Mouse (Mus musculus): ENCODE measurements at regions not wholly inside any gene's neighbourhood (a gene's known extent, or its start where the extent isn't known, plus 50 kb on each side); places are given as distances from the start of the nearest gene placed in this dataset.

GRCm38 (mm10) chr8:100942680-100943427 is 1526.6 kb upstream of the Cdh8 start:
- no peak for ATAC-seq (replicated peaks; ENCODE audit: low FRiP score, low TSS enrichment, poor library complexity, severe bottlenecking)

DNA sequence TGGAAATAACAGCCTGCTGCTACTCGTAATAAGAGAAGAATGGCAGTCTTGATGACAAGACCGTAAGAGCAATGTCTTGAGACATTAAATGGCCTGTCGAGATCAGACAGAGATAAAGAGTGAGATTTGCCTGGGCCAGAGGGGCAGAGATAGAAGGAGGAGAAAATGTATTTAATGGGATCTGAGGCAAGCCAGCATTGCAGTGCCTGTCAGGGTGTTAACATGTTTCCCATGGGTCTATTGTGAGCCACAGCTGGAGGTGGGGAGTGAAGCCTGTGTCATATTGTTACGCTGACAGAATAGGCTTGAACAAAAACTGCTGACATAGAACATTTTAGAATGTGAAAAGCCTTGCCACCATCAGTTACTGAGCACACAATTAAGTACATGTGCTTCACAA is 1523.3 kb upstream of the Cdh8 start:
- no peak for ATAC-seq (replicated peaks; ENCODE audit: low FRiP score, low TSS enrichment, poor library complexity, severe bottlenecking)

GRCm38 (mm10) chr8:100890307-100890706 is 1474.0 kb upstream of the Cdh8 start:
- ATAC-seq (replicated peaks; ENCODE audit: low FRiP score, low TSS enrichment, poor library complexity, severe bottlenecking): no peak

- ATAC-seq (replicated peaks; ENCODE audit: low FRiP score, low TSS enrichment, poor library complexity, severe bottlenecking): no peak
These were observed 1449.4 kb upstream of the Cdh8 start for GRCm38 (mm10) chr8:100865624-100866023.

DNA sequence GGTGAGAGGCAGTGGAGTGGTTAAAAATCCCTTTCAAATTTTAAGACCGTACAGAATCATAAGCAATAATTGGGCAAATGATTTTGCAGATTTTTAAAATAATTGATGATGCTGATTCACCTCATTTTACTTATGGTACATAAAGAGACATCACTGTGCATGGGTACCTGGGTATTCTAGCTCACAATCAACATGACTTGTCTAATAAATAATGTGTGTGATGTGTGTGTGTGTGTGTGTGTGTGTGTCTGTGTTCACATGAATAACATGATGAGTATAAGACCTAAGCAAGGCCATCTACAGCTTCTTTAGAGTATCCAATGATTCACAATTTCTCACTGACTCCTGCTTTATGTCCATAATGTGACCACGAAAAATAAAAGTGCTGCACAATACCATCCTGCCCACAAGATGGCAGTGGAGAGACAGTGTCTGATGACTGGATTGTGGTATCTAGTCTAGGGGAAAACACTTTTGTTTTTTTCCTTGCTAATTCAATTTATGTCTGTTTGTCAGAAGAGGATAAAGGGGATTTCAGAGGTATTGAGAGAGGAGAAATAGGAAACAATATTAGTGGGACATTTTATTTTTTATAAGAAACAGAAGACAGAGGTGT is 1434.7 kb upstream of the Cdh8 start:
- ATAC-seq (replicated peaks; ENCODE audit: low FRiP score, low TSS enrichment, poor library complexity, severe bottlenecking): peak; percentile 68
